Mouse (Mus musculus): ENCODE results near the gene Shisa6. TPM values are rescaled to one million over a fixed set of nuclear protein-coding genes. Genes with fewer than 3 reads are reported as not detected.
A peak's percentile ranks its signal among the peaks of the same experiment; 100 is the strongest.

The Shisa6 gene
- polyA plus RNA-seq, 1 experiment from 2014 or later: 0.40 TPM

- H3K4me2 ChIP-seq: no peak overlapping the region
- H3K9ac ChIP-seq (ENCODE audit: low read depth, low read length): no peak overlapping the region
- ATAC-seq (replicated peaks; ENCODE audit: insufficient number of reproducible peaks, low FRiP score, low TSS enrichment): no peak
- no peaks in the 10 kb centered on the region for H3K36me3 ChIP-seq (ENCODE audit: control insufficient read depth, insufficient read depth, low read length)
- H3K4me3 ChIP-seq (ENCODE audit: low read depth, low read length): no peak overlapping the region
- H3K27ac ChIP-seq (ENCODE audit: low read depth, low read length): no peak overlapping the region
- 83% methylated on average over 4 of the region's 4 CpGs for WGBS (ENCODE audit: insufficient replicate concordance)
- H3K27me3 ChIP-seq (ENCODE audit: control insufficient read depth, insufficient read depth, low read length): no peaks in the 10 kb centered on the region
- H3K4me1 ChIP-seq (ENCODE audit: control insufficient read depth, insufficient read depth, low read length): no peaks in the 10 kb centered on the region
- no peaks in the 10 kb centered on the region for H3K9me3 ChIP-seq (replicated peaks; ENCODE audit: control insufficient read depth, low read length)
Observed at GRCm38 (mm10) chr11:66534291-66534690, 8.5 kb upstream of the Shisa6 start.

GRCm38 (mm10) chr11:66528146-66528545, 2.4 kb upstream of the Shisa6 start:
- Histone ChIP-seq H3K4me3 (ENCODE audit: low read depth, low read length) (no peak overlapping the region), H3K9ac (ENCODE audit: low read depth, low read length) (no peak overlapping the region), H3K27ac (ENCODE audit: low read depth, low read length) (no peak overlapping the region), H3K4me1 (ENCODE audit: control insufficient read depth, insufficient read depth, low read length) (no peaks in the 10 kb centered on the region), H3K4me2 (no peak overlapping the region), H3K36me3 (ENCODE audit: control insufficient read depth, insufficient read depth, low read length) (no peaks in the 10 kb centered on the region), H3K9me3 (replicated peaks; ENCODE audit: control insufficient read depth, low read length) (no peaks in the 10 kb centered on the region), H3K27me3 (ENCODE audit: control insufficient read depth, insufficient read depth, low read length) (peaks cover 56% of the 10 kb centered on the region)
- ATAC-seq (replicated peaks; ENCODE audit: insufficient number of reproducible peaks, low FRiP score, low TSS enrichment): no peak

DNA sequence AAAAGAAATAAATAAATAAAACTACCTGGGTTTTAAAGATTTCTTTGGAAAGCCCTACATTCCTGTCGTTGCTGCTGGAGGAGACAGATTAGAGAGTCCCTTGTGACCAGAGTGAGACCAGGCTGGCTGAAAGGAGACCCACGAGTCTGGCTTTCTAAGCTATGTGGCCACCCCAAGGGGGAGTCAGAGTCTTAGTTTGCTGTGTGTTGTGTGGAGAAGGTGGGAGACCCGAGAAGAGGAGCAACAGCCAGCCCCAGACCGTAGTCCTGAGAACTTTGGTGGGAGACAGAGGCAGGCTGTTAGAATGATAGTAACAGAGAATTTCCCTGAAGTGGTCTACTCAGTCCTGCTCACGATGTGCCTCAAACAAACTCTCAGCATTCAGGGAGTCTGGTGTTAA, 1.6 kb upstream of the Shisa6 start:
- Histone ChIP-seq H3K27ac (ENCODE audit: low read depth, low read length) (no peak overlapping the region), H3K9me3 (replicated peaks; ENCODE audit: control insufficient read depth, low read length) (no peaks in the 10 kb centered on the region), H3K36me3 (ENCODE audit: control insufficient read depth, insufficient read depth, low read length) (no peaks in the 10 kb centered on the region), H3K4me2 (peak overlapping the region; percentile 97), H3K9ac (ENCODE audit: low read depth, low read length) (no peak overlapping the region), H3K4me1 (ENCODE audit: control insufficient read depth, insufficient read depth, low read length) (no peaks in the 10 kb centered on the region), H3K4me3 (ENCODE audit: low read depth, low read length) (peak overlapping the region; percentile 13; the same call in 1 of the 2 replicates), H3K27me3 (ENCODE audit: control insufficient read depth, insufficient read depth, low read length) (peaks cover 64% of the 10 kb centered on the region)
- ATAC-seq (replicated peaks; ENCODE audit: insufficient number of reproducible peaks, low FRiP score, low TSS enrichment): no peak
- WGBS (ENCODE audit: insufficient replicate concordance): 0% methylated on average over 5 of the region's 5 CpGs

DNA sequence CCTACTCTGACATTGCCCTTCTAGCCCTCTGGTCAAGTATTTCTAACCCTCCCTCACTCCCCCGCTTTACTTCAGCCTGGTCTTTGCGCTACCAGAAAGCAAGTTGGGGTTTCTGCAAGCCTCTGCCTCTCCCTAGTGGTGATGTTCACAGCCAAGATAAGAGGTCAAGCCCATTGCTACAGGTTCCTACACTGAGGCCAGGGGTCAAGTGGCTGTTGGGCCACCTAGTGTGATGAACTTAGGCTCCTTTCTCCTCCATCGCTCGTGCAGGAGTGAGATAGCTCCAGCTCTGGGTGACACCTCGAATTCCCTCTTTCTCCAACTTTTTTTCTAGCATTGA, 1.2 kb upstream of the Shisa6 start:
- H3K27me3 ChIP-seq (ENCODE audit: control insufficient read depth, insufficient read depth, low read length): peaks cover 66% of the 10 kb centered on the region
- H3K9me3 ChIP-seq (replicated peaks; ENCODE audit: control insufficient read depth, low read length): no peaks in the 10 kb centered on the region
- H3K27ac ChIP-seq (ENCODE audit: low read depth, low read length): no peak overlapping the region
- peak overlapping the region; percentile 63 for H3K4me3 ChIP-seq (ENCODE audit: low read depth, low read length)
- no peaks in the 10 kb centered on the region for H3K36me3 ChIP-seq (ENCODE audit: control insufficient read depth, insufficient read depth, low read length)
- H3K4me1 ChIP-seq (ENCODE audit: control insufficient read depth, insufficient read depth, low read length): no peaks in the 10 kb centered on the region
- WGBS (ENCODE audit: insufficient replicate concordance): 2% methylated on average over 5 of the region's 5 CpGs
- peak overlapping the region; percentile 97 for H3K4me2 ChIP-seq
- no peak for ATAC-seq (replicated peaks; ENCODE audit: insufficient number of reproducible peaks, low FRiP score, low TSS enrichment)
- no peak overlapping the region for H3K9ac ChIP-seq (ENCODE audit: low read depth, low read length)

DNA sequence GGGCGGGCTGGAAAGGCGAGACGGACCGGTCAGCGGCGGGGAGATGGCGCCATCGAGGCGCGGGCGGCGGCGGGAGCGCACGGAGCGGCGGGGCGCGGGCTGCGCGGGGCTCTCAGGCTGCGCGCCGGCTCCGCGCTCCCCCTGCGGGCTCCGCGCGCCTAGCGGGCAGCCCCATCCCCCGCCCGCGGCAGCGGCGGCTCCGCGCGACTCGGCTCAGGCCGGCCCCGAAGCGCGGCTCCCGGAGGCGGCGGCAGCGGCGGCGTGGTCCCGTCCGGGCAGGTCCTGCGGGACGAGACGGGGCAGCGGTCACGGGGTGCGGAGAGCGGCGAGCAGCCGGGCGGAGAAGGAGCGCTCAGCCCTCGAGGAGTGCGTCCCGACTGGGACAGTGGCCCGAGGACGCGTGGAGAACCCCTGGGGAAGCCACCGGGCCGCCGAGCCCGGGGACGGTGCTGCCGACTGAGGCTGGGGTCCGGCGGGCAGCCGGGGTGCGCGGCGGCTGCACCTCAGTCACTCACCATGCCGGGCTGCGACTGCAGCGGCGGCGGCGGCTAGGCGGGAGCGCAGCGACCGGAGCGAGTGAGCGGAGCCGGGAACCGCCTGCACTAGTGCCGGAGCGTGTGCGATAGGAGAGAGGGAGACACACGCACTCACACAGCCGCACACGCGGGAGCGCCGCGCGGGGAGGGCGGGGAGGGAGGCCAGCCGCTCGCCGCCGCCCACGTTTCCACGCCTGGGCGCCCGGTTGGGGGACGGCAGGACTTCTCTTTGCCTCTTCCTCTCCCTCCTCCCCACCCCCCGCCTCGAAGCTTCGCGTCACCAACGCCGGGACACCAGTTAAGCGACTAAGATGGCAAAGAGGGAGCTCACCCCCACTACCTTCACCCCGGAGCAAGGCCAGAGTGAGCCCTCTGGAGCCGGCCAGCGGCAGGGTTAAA, 549 bp upstream of the Shisa6 start:
- H3K9ac ChIP-seq (ENCODE audit: low read depth, low read length): peak overlapping the region; percentile 54; the same call in 1 of the 2 replicates
- H3K4me2 ChIP-seq: peak overlapping the region; percentile 97
- H3K4me3 ChIP-seq (ENCODE audit: low read depth, low read length): peak overlapping the region; percentile 63
- WGBS (ENCODE audit: insufficient replicate concordance): 1% methylated on average over 90 of the region's 126 CpGs
- H3K27ac ChIP-seq (ENCODE audit: low read depth, low read length): no peak overlapping the region
- no peaks in the 10 kb centered on the region for H3K4me1 ChIP-seq (ENCODE audit: control insufficient read depth, insufficient read depth, low read length)
- no peak; the same call in 1 of the 2 replicates for ATAC-seq (replicated peaks; ENCODE audit: insufficient number of reproducible peaks, low FRiP score, low TSS enrichment)
- no peaks in the 10 kb centered on the region for H3K9me3 ChIP-seq (replicated peaks; ENCODE audit: control insufficient read depth, low read length)
- H3K36me3 ChIP-seq (ENCODE audit: control insufficient read depth, insufficient read depth, low read length): no peaks in the 10 kb centered on the region
- H3K27me3 ChIP-seq (ENCODE audit: control insufficient read depth, insufficient read depth, low read length): peaks cover 69% of the 10 kb centered on the region

GRCm38 (mm10) chr11:66524251-66524650, 1.5 kb downstream of the Shisa6 start:
- no peak overlapping the region for H3K4me3 ChIP-seq (ENCODE audit: low read depth, low read length)
- H3K27ac ChIP-seq (ENCODE audit: low read depth, low read length): no peak overlapping the region
- no peak for ATAC-seq (replicated peaks; ENCODE audit: insufficient number of reproducible peaks, low FRiP score, low TSS enrichment)
- no peaks in the 10 kb centered on the region for H3K4me1 ChIP-seq (ENCODE audit: control insufficient read depth, insufficient read depth, low read length)
- H3K9me3 ChIP-seq (replicated peaks; ENCODE audit: control insufficient read depth, low read length): no peaks in the 10 kb centered on the region
- 39% methylated on average over 4 of the region's 4 CpGs for WGBS (ENCODE audit: insufficient replicate concordance)
- no peaks in the 10 kb centered on the region for H3K36me3 ChIP-seq (ENCODE audit: control insufficient read depth, insufficient read depth, low read length)
- H3K4me2 ChIP-seq: no peak overlapping the region
- no peak overlapping the region for H3K9ac ChIP-seq (ENCODE audit: low read depth, low read length)
- H3K27me3 ChIP-seq (ENCODE audit: control insufficient read depth, insufficient read depth, low read length): peaks cover 72% of the 10 kb centered on the region

GRCm38 (mm10) chr11:66522376-66522775, 3.4 kb downstream of the Shisa6 start:
- Histone ChIP-seq H3K4me1 (ENCODE audit: control insufficient read depth, insufficient read depth, low read length) (no peaks in the 10 kb centered on the region), H3K4me3 (ENCODE audit: low read depth, low read length) (no peak overlapping the region), H3K4me2 (no peak overlapping the region), H3K9ac (ENCODE audit: low read depth, low read length) (no peak overlapping the region), H3K9me3 (replicated peaks; ENCODE audit: control insufficient read depth, low read length) (no peaks in the 10 kb centered on the region), H3K27ac (ENCODE audit: low read depth, low read length) (no peak overlapping the region), H3K27me3 (ENCODE audit: control insufficient read depth, insufficient read depth, low read length) (peaks cover 57% of the 10 kb centered on the region), H3K36me3 (ENCODE audit: control insufficient read depth, insufficient read depth, low read length) (no peaks in the 10 kb centered on the region)
- no peak for ATAC-seq (replicated peaks; ENCODE audit: insufficient number of reproducible peaks, low FRiP score, low TSS enrichment)
- 58% methylated on average over 4 of the region's 4 CpGs for WGBS (ENCODE audit: insufficient replicate concordance)

GRCm38 (mm10) chr11:66519386-66519785, 6.4 kb downstream of the Shisa6 start:
- no peak for ATAC-seq (replicated peaks; ENCODE audit: insufficient number of reproducible peaks, low FRiP score, low TSS enrichment)
- no peak overlapping the region for H3K9ac ChIP-seq (ENCODE audit: low read depth, low read length)
- H3K4me2 ChIP-seq: no peak overlapping the region
- H3K9me3 ChIP-seq (replicated peaks; ENCODE audit: control insufficient read depth, low read length): no peaks in the 10 kb centered on the region
- no peak overlapping the region for H3K27ac ChIP-seq (ENCODE audit: low read depth, low read length)
- WGBS (ENCODE audit: insufficient replicate concordance): 56% methylated on average over 6 of the region's 6 CpGs
- peaks cover 29% of the 10 kb centered on the region for H3K27me3 ChIP-seq (ENCODE audit: control insufficient read depth, insufficient read depth, low read length)
- H3K36me3 ChIP-seq (ENCODE audit: control insufficient read depth, insufficient read depth, low read length): no peaks in the 10 kb centered on the region
- H3K4me1 ChIP-seq (ENCODE audit: control insufficient read depth, insufficient read depth, low read length): no peaks in the 10 kb centered on the region
- no peak overlapping the region for H3K4me3 ChIP-seq (ENCODE audit: low read depth, low read length)

DNA sequence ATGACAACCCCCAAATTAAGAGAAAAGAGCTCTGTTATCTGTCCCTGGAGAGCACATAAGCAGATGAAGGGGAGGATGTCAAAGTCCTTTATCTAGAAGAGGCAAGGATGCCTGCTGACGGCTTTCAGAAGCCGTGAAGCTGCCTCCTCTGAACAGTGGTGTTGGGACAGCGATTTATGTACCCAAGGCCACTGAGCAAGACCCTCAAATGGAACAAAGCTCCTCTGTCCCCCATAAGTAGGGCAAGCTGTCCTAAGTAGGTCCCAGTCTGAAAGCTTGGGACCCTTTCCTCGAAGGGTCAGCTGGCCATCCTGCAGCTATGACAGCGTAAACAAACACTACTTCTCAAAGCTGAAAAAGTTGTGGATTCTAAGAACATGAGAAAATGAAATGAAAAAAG, 11.4 kb downstream of the Shisa6 start:
- ATAC-seq (replicated peaks; ENCODE audit: insufficient number of reproducible peaks, low FRiP score, low TSS enrichment): no peak
- WGBS (ENCODE audit: insufficient replicate concordance): 39% methylated on average over 5 of the region's 5 CpGs
- no peak overlapping the region for H3K27ac ChIP-seq (ENCODE audit: low read depth, low read length)
- no peaks in the 10 kb centered on the region for H3K36me3 ChIP-seq (ENCODE audit: control insufficient read depth, insufficient read depth, low read length)
- H3K4me2 ChIP-seq: no peak overlapping the region
- H3K4me1 ChIP-seq (ENCODE audit: control insufficient read depth, insufficient read depth, low read length): no peaks in the 10 kb centered on the region
- no peak overlapping the region for H3K9ac ChIP-seq (ENCODE audit: low read depth, low read length)
- H3K27me3 ChIP-seq (ENCODE audit: control insufficient read depth, insufficient read depth, low read length): no peaks in the 10 kb centered on the region; the same call in 1 of the 2 replicates
- no peak overlapping the region for H3K4me3 ChIP-seq (ENCODE audit: low read depth, low read length)
- no peaks in the 10 kb centered on the region for H3K9me3 ChIP-seq (replicated peaks; ENCODE audit: control insufficient read depth, low read length)
